Mouse (Mus musculus): ENCODE data around the gene Asap3.

The Asap3 gene

GRCm38 (mm10) chr4:136259916-136260315 lies 53.8 kb downstream of the Asap3 start:
- no peak for DNase-seq

DNA sequence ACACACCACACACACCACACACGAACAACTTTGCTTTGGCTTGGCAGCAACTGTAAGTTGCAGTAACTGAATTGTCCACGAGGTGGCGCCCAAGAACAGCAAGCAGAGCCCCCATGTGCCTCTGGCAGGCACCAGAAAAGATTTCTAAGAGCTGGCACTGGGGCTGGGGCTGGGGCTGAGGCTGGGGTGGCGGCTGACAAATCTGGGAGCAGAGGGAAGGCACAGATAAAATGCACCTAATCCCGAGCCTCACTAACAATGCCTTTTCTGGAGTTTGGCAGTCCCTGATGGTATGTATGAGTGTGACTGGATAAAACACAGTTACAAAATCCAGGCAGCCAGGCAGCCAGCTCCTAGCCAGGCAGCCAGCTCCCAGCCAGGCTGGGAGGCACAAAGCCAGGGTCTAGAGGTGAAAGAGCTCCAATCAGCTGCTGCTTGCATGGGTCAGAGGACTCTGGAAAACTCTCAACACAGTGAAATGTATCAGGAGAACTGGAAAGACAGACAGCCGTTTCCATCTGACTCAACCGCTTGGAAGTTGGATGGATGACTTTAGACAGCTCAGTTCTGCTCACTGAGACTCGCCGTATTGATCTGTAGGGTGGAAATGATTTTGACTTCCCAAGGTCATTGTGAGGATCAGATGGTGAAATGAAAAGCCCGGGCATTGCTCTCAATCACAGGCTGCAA lies 54.5 kb downstream of the Asap3 start:
- DNase-seq = peak; percentile 55

GRCm38 (mm10) chr4:136261912-136262311 lies 55.7 kb downstream of the Asap3 start:
- no peak for DNase-seq

GRCm38 (mm10) chr4:136263555-136263954 lies 57.4 kb downstream of the Asap3 start:
- DNase-seq = no peak

DNA sequence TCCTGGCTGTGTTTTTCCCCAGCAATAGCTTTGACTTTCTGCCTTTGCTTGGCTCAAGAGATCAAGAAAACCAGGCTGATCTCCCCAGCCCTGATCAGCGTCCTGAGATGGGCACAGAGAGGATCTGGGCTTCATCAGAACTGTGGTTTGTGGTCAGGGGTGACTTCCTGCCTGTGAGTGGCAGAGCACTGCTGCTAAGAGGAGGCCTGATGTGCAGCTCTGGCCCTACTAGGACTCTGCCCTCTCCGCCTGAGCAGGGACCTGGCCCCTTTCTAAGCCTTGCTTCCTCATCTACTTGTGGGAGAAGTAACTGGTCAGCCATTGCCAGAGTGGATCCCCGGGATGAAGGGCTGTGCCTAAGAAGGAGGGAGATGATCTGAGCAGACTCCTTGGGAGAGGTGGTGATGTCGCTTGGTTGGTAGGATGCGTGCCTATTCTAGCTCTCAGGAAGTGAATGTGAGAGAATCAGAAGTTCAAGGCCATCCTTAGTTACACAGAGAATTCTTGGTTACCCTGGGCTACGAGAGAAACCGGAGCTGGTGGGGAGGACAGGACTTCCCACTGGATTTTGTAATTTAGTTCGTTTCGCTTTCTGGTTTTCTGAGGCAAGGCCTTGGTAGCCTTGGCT lies 60.7 kb downstream of the Asap3 start:
- DNase-seq = no peak

- DNase-seq = no peak
These were observed 62.7 kb downstream of the Asap3 start for GRCm38 (mm10) chr4:136268912-136269311.

GRCm38 (mm10) chr4:136270648-136271047 lies 64.5 kb downstream of the Asap3 start:
- no peak for DNase-seq

- DNase-seq = no peak
These were observed 74.9 kb downstream of the Asap3 start for GRCm38 (mm10) chr4:136281097-136281496.

DNA sequence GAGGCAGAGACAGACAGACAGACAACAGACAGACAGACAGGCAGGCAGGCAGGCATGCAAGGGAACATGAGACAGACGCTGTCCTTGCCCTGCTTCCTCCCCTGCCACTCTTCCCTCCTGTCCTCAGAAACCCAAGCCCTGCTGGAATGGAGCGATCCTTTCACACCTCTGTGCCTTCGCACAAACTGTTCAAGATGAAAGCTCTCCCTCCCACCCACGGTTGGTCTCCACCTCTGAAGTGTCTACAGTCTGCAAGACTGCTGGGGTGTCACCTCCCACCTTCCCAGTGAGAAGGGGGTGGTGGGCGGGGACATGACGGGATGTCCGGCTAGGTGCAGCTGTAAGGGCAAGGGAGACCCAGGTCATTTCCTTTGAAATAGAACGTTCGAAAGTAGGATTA lies 75.4 kb downstream of the Asap3 start:
- DNase-seq = peak; percentile 83

GRCm38 (mm10) chr4:136282621-136283480 lies 76.7 kb downstream of the Asap3 start:
- no peak for DNase-seq

GRCm38 (mm10) chr4:136283783-136284182 lies 77.6 kb downstream of the Asap3 start:
- DNase-seq = peak; percentile 30

GRCm38 (mm10) chr4:136284455-136284854 lies 78.3 kb downstream of the Asap3 start, which contains the start of gene Zfp46:
Gene Zfp46, plus strand, starts transcription at chr4:136284683.
- peak; percentile 89 for DNase-seq

DNA sequence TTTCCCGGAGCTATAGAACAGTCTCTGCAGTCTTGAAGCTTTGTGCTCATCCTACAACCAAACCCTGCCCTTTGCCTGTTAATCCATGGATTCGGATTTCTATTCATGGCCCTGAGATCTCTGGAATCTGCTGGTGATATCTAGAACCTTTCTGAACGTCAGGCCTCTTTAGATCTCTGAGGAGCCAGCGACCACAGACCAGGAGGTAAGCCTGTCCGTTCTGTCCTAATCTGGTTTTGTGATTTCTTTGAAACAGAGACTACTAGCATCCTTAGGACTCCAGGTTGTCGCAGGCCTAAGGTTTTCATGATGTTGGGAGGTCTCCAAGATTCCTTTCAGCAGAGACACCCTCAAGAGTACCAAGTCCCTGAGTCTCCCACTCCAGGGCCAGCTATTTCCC lies 78.7 kb downstream of the Asap3 start:
- no peak for DNase-seq

- peak; percentile 97 for DNase-seq
These were observed 79.2 kb downstream of the Asap3 start for GRCm38 (mm10) chr4:136285348-136285810.

- peak; percentile 98 for DNase-seq
These were observed 79.7 kb downstream of the Asap3 start for GRCm38 (mm10) chr4:136285811-136286371.

GRCm38 (mm10) chr4:136289918-136290780 lies 84.0 kb downstream of the Asap3 start:
- no peak for DNase-seq

GRCm38 (mm10) chr4:136290781-136291595 lies 84.8 kb downstream of the Asap3 start:
- no peak for DNase-seq

GRCm38 (mm10) chr4:136291692-136292091 lies 85.5 kb downstream of the Asap3 start:
- no peak for DNase-seq

Measured in right cerebral cortex, adult 18-20 months (tissue).